Mouse (Mus musculus) ES-Bruce4 (cell line): Measurements from ENCODE around the gene Nktr. TPM values are rescaled to one million over a fixed set of nuclear protein-coding genes. Genes with fewer than 3 reads are reported as not detected.

Experiments
- H3K27ac ChIP-seq: 2 replicates; pipeline ENCODE4 v1.5.1; 2012; ENCODE audit warnings: low read length, inconsistent platforms; ENCODE audit not compliant: insufficient read depth
- H3K27me3 ChIP-seq: 2 replicates; pipeline ENCODE4 v1.6.1; 2012; ENCODE audit warnings: mild to moderate bottlenecking, low read length, inconsistent platforms; ENCODE audit not compliant: control insufficient read depth, poor library complexity, insufficient read depth, severe bottlenecking
- H3K36me3 ChIP-seq: 2 replicates; pipeline ENCODE4 v1.6.1; 2012; ENCODE audit warnings: inconsistent platforms, mild to moderate bottlenecking, low read length, moderate library complexity; ENCODE audit not compliant: control insufficient read depth, poor library complexity, insufficient read depth, severe bottlenecking
- H3K4me1 ChIP-seq: one replicate; pipeline ENCODE4 v1.8.1; 2011; ENCODE audit warnings: low read length; ENCODE audit not compliant: control insufficient read depth, insufficient read depth
- H3K4me3 ChIP-seq: 2 replicates; pipeline ENCODE4 v1.5.1; 2011; ENCODE audit warnings: low read depth, mild to moderate bottlenecking, low read length
- H3K9ac ChIP-seq: 2 replicates; pipeline ENCODE4 v1.6.1; 2012; ENCODE audit warnings: low read depth, mild to moderate bottlenecking, inconsistent platforms; ENCODE audit not compliant: poor library complexity, severe bottlenecking
- H3K9me3 ChIP-seq: replicated peaks from 2 replicates; pipeline ENCODE4 v1.6.1; 2012; ENCODE audit warnings: mild to moderate bottlenecking, low read length, inconsistent platforms; ENCODE audit not compliant: control insufficient read depth, poor library complexity, insufficient read depth, severe bottlenecking
- CTCF ChIP-seq: IDR thresholded peaks from one replicate; pipeline ENCODE4 v1.8.1; 2011; ENCODE audit warnings: low read depth, low read length
- EP300 ChIP-seq: IDR thresholded peaks from 2 replicates; pipeline ENCODE4 v1.6.1; 2011; ENCODE audit warnings: low read depth, low read length; ENCODE audit not compliant: insufficient read depth
- POLR2A ChIP-seq: IDR thresholded peaks from one replicate; pipeline ENCODE4 v1.8.1; 2011; ENCODE audit warnings: low read length; ENCODE audit not compliant: insufficient read depth
- polyA plus RNA-seq: library from polyadenylated mRNA; stranded (reverse); fragments of >200 nt; gene quantifications from 2 replicates; pipeline ENCODE4 v1.2.4, GENCODE M21; 2011; ENCODE audit warnings: low read depth; ENCODE audit not compliant: missing spikeins, insufficient read depth, insufficient read length

The Nktr gene
- polyA plus RNA-seq, 1 experiment = 109 TPM

DNA sequence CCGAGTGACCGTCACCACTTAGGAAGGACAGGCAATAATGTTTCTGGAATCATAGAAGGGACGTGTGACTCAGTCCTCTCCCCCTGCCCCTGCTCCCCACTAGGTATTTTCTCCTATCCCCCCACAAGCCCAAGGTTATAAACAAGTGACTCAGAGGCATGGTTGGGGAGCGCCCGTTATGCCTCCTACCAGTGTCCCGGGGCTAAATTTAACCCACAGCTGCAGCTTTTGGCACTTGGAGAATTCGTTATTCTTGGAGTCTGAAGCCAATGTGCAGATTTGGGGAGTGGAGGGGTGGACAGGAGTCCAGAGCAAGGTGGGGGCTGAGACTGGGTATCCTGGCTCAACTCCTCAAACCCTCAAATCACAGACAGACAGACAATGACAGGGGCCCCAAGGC is 57.5 kb downstream of the Nktr start:
- Histone ChIP-seq H3K4me1 (no peaks in the 10 kb centered on the region), H3K9me3 (no peaks in the 10 kb centered on the region), H3K27ac (no peak overlapping the region), H3K4me3 (no peak overlapping the region), H3K36me3 (no peaks in the 10 kb centered on the region), H3K9ac (no peak overlapping the region), H3K27me3 (peaks cover 7% of the 10 kb centered on the region; the same call in 1 of the 2 replicates)
- no peak for TF ChIP-seq POLR2A
- TF ChIP-seq EP300 = no peak

DNA sequence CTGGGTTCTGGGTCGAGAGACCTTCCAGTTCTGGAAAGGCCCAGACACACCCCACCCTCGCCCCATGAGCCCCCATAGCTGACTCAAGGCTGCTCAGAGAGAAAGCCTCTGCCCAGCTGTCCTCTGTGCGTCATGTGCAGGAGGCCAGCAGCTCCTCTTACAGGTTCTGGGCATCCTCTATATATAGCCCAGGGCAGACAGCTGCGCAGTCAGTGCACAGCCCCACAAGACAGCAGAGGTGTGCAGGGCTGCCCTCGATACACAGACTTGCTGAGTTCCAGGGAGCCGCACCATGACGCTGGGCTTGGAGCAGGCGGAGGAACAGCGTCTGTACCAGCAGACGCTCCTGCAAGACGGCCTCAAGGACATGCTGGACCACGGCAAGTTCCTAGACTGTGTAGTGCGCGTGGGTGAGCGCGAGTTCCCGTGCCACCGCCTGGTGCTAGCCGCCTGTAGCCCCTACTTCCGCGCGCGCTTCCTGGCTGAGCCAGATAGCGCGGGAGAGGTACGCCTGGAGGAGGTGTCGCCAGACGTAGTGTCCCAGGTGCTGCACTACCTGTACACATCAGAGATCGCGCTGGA is 58.6 kb downstream of the Nktr start, which contains the start of gene Klhl40:
Klhl40 (plus strand) TSS at position 124 of the 582 bp plus-strand sequence.
- Histone ChIP-seq H3K27me3 (peaks cover 7% of the 10 kb centered on the region; the same call in 1 of the 2 replicates), H3K9ac (no peak within 1 kb of the TSS; the same call in 1 of the 2 replicates)

GRCm38 (mm10) chr9:121778066-121778624 is 59.2 kb downstream of the Nktr start:
- peak overlapping the region; percentile 54 for H3K4me3 ChIP-seq
- peaks cover 7% of the 10 kb centered on the region; the same call in 1 of the 2 replicates for H3K27me3 ChIP-seq
- no peaks in the 10 kb centered on the region for H3K4me1 ChIP-seq
- H3K9me3 ChIP-seq = no peaks in the 10 kb centered on the region
- H3K27ac ChIP-seq = no peak overlapping the region
- TF ChIP-seq CTCF (no peak), EP300 (no peak)
- H3K36me3 ChIP-seq = no peaks in the 10 kb centered on the region
- H3K9ac ChIP-seq = no peak overlapping the region; the same call in 1 of the 2 replicates

More for the DNA sequence above, 58.6 kb downstream of the Nktr start, which contains the start of gene Klhl40:
- Histone ChIP-seq H3K9me3 (no peaks in the 10 kb centered on the region), H3K36me3 (no peaks in the 10 kb centered on the region), H3K27ac (no peak within 1 kb of the TSS), H3K4me3 (peak within 1 kb of the TSS; percentile 54), H3K4me1 (no peaks in the 10 kb centered on the region)
- TF ChIP-seq EP300 (no peak), CTCF (no peak), POLR2A (no peak)

GRCm38 (mm10) chr9:121784801-121785200 is 65.8 kb downstream of the Nktr start:
- H3K36me3 ChIP-seq = no peaks in the 10 kb centered on the region
- TF ChIP-seq CTCF = no peak
- no peak for TF ChIP-seq POLR2A
- no peak for TF ChIP-seq EP300
- no peak overlapping the region for H3K4me3 ChIP-seq
- no peaks in the 10 kb centered on the region for H3K27me3 ChIP-seq
- no peak overlapping the region for H3K27ac ChIP-seq
- H3K9ac ChIP-seq = no peak overlapping the region
- H3K4me1 ChIP-seq = no peaks in the 10 kb centered on the region
- H3K9me3 ChIP-seq = no peaks in the 10 kb centered on the region

DNA sequence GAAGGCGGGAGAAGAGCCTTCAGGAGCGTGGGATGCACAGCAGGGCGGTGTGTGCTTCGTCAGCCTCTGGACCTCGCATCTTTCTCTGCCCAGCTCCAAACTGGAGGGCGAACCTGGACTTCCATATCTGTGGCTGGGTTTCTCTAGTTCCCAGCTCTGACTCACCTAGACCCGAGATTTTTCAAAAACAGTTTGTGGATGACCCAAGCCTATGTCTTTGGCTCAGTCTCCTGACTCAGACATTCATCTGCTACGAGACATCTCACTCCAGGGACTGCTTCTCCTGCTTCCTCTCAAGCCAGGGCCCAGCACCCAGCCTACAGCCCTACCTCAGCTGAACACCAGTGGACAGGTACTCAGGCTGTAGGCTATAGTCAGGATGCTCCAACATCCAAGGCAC is 66.3 kb downstream of the Nktr start:
- Histone ChIP-seq H3K4me1 (no peaks in the 10 kb centered on the region), H3K27ac (no peak overlapping the region), H3K9me3 (no peaks in the 10 kb centered on the region), H3K9ac (no peak overlapping the region), H3K36me3 (no peaks in the 10 kb centered on the region), H3K27me3 (no peaks in the 10 kb centered on the region), H3K4me3 (no peak overlapping the region)
- TF ChIP-seq POLR2A = no peak
- no peak for TF ChIP-seq EP300
- no peak for TF ChIP-seq CTCF

GRCm38 (mm10) chr9:121786359-121786758 is 67.4 kb downstream of the Nktr start:
- no peak overlapping the region for H3K9ac ChIP-seq
- H3K4me3 ChIP-seq = no peak overlapping the region
- no peaks in the 10 kb centered on the region for H3K4me1 ChIP-seq
- no peaks in the 10 kb centered on the region for H3K27me3 ChIP-seq
- no peak for TF ChIP-seq EP300
- TF ChIP-seq CTCF = no peak
- H3K9me3 ChIP-seq = no peaks in the 10 kb centered on the region
- H3K36me3 ChIP-seq = no peaks in the 10 kb centered on the region
- H3K27ac ChIP-seq = no peak overlapping the region
